Mouse (Mus musculus) kidney, embryonic 15.5 days (tissue): ENCODE data around the gene Vmn1r226. TPM values are rescaled to one million over a fixed set of nuclear protein-coding genes. Genes with fewer than 3 reads are reported as not detected.

Experiments
- ATAC-seq: fragments of 200-750 bp; cut with Nextera tagmentation; replicated peaks from 2 replicates; pipeline ENCODE4 v1.8.0; 2017; ENCODE audit warnings: moderate TSS enrichment; ENCODE audit not compliant: low FRiP score
- H3K27ac ChIP-seq: fragments of 300-500 bp; sonication (generic); 2 replicates; pipeline ENCODE4 v1.5.1; 2015; ENCODE audit warnings: mild to moderate bottlenecking, inconsistent platforms
- H3K27me3 ChIP-seq: fragments of 300-500 bp; sonication (generic); 2 replicates; pipeline ENCODE4 v1.6.1; 2015; ENCODE audit warnings: inconsistent platforms
- H3K36me3 ChIP-seq: fragments of 300-500 bp; sonication (generic); 2 replicates; pipeline ENCODE4 v1.6.1; 2015; ENCODE audit warnings: inconsistent platforms
- H3K4me1 ChIP-seq: fragments of 300-500 bp; sonication (generic); 2 replicates; pipeline ENCODE4 v1.6.1; 2015; ENCODE audit warnings: inconsistent platforms
- H3K4me2 ChIP-seq: fragments of 300-500 bp; sonication (generic); 2 replicates; pipeline ENCODE4 v1.6.1; 2015; ENCODE audit warnings: moderate library complexity, mild to moderate bottlenecking, inconsistent platforms
- H3K4me3 ChIP-seq: fragments of 300-500 bp; sonication (generic); replicated peaks from 2 replicates; pipeline ENCODE4 v1.5.1; 2015; ENCODE audit warnings: mild to moderate bottlenecking, inconsistent platforms
- H3K9ac ChIP-seq: fragments of 300-500 bp; sonication (generic); 2 replicates; pipeline ENCODE4 v1.6.1; 2015; ENCODE audit warnings: mild to moderate bottlenecking, inconsistent platforms
- H3K9me3 ChIP-seq: fragments of 300-500 bp; sonication (generic); replicated peaks from 2 replicates; pipeline ENCODE4 v1.6.1; 2016; ENCODE audit warnings: inconsistent platforms
- WGBS: fragments of 180-500 bp; shearing (Covaris S2); methylation state at CpG from one replicate; pipeline ENCODE4 v1.1.7; 2015; ENCODE audit warnings: mixed read lengths; 5-methylcytosine and 5-hydroxymethylcytosine counted together
- polyA plus RNA-seq: library from polyadenylated mRNA; unstranded; fragments of >200 nt; fragmentation: Nextera tagmentation; extraction: Ambion mirVana; gene quantifications from 2 replicates; pipeline ENCODE4 v1.2.1, GENCODE M21; 2015

The Vmn1r226 gene
- polyA plus RNA-seq: not detected in 2 replicates

DNA sequence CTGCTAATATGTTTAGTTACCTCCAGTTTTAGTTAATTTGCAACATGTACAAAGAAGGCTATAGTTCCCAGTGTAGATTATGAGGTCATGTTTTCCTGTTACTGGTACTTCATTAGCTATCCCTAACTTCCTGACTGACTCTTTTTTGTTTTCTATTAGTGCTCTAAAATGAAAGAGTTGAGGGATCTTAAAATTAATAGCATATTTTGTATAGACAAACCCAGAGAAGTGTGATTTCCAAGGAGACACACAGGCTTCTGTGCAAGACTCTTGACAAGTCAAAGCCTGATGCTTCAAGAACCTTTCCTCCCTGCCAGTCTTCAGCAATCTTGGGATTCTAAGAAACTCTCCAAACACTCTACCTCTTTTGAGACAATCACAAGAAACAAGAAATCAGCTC lies at the start of gene Vmn1r226:
TSS of gene Vmn1r226 (plus strand) at position 301 of the 400 bp plus-strand sequence.
- no peaks in the 10 kb centered on the region for H3K36me3 ChIP-seq
- H3K4me3 ChIP-seq: no peak within 1 kb of the TSS
- H3K9me3 ChIP-seq: no peaks in the 10 kb centered on the region; the same call in none of the 2 replicates
- ATAC-seq: no peak
- H3K27me3 ChIP-seq: no peaks in the 10 kb centered on the region
- H3K27ac ChIP-seq: no peak within 1 kb of the TSS
- no peaks in the 10 kb centered on the region for H3K4me1 ChIP-seq
- H3K9ac ChIP-seq: no peak within 1 kb of the TSS
- no peak within 1 kb of the TSS for H3K4me2 ChIP-seq

DNA sequence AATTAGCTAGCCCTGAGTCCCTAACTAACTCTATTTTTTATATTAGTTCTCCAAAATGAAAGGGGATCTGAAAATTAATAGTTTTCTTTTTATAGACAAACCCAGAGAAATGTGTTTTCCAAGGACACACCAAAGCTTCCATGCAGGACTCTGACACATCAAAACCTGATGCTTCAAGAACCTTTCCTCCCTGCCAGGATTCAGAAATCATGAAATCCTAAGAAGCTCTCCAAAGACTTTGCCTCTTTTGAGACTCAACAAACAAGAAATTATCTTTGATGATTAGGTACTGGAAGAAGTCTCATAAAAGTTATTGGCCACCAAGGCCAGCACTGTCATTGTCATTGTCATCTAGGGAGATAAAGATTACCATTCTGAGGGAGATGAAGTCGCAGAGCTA lies 46.9 kb downstream of the Vmn1r226 start, which contains the start of gene Vmn1r227:
TSS of gene Vmn1r227 (plus strand) at position 301 of the 400 bp plus-strand sequence.
- Histone ChIP-seq H3K4me3 (no peak within 1 kb of the TSS), H3K9me3 (no peaks in the 10 kb centered on the region), H3K36me3 (no peaks in the 10 kb centered on the region), H3K27ac (no peak within 1 kb of the TSS), H3K9ac (no peak within 1 kb of the TSS), H3K4me1 (no peaks in the 10 kb centered on the region), H3K27me3 (no peaks in the 10 kb centered on the region), H3K4me2 (no peak within 1 kb of the TSS)
- WGBS: 38% methylated on average over 1 of the region's 1 CpGs
- no peak for ATAC-seq

Other genes starting within 250 kb of the Vmn1r226 start
- gene Vmn2r108, start 201.5 kb upstream of the Vmn1r226 start, polyA plus RNA-seq: not detected in 2 replicates
- gene Vmn1r225, start 184.7 kb upstream of the Vmn1r226 start, polyA plus RNA-seq: not detected in 2 replicates
- gene Vmn2r109, start 118.1 kb upstream of the Vmn1r226 start, polyA plus RNA-seq: not detected in 2 replicates
- 0.01 and 0.03 TPM in 2 replicates for gene Vmn2r110, start 86.4 kb upstream of the Vmn1r226 start, polyA plus RNA-seq
- gene Fpr-rs3, start 58.0 kb upstream of the Vmn1r226 start, polyA plus RNA-seq: not detected in 2 replicates
- gene Vmn1r227, start 47.0 kb downstream of the Vmn1r226 start, polyA plus RNA-seq: not detected in 2 replicates
- not detected in 2 replicates for gene Vmn1r228, start 103.3 kb downstream of the Vmn1r226 start, polyA plus RNA-seq
- not detected in 2 replicates for gene Vmn1r229, start 128.7 kb downstream of the Vmn1r226 start, polyA plus RNA-seq
- gene Vmn1r230, start 157.6 kb downstream of the Vmn1r226 start, polyA plus RNA-seq: not detected in 2 replicates
- gene Vmn1r231, start 222.2 kb downstream of the Vmn1r226 start, polyA plus RNA-seq: not detected in 2 replicates
- gene Vmn1r232, start 236.9 kb downstream of the Vmn1r226 start, polyA plus RNA-seq: not detected in 2 replicates